Mouse (Mus musculus): ENCODE results near the gene Gm14085. TPM values are rescaled to one million over a fixed set of nuclear protein-coding genes. Genes with fewer than 3 reads are reported as not detected.

Gm14085 gene
- 10 to 100 TPM; 49.8 to 50.8 TPM for total RNA-seq (2023)

GRCm38 (mm10) chr2:122484641-122485040 lies at the start of gene Gm14085:
TSS of gene Gm14085 (plus strand) at chr2:122484941.

Other genes starting within 250 kb of the Gm14085 start
- gene Duox2, start 186.5 kb upstream of the Gm14085 start, total RNA-seq (2023), result not detected
- gene Duoxa2, start 186.0 kb upstream of the Gm14085 start, total RNA-seq (2023), result not detected
- not detected for gene Duoxa1, start 171.2 kb upstream of the Gm14085 start, total RNA-seq (2023)
- gene Duox1, start 169.3 kb upstream of the Gm14085 start, total RNA-seq (2023), result not detected
- gene Shf, start 115.8 kb upstream of the Gm14085 start, total RNA-seq (2023), result 1 to 10 TPM; 7.6 to 8.6 TPM
- 100 to 1,000 TPM; 135 to 138 TPM for gene Slc28a2, start 58.5 kb upstream of the Gm14085 start, total RNA-seq (2023)
- 1 to 10 TPM in 1 of 2 experiments, under 1 TPM in 1; 0.89 to 2.3 TPM for gene Gatm, start 126.4 kb downstream of the Gm14085 start, total RNA-seq (2023)
- gene AA467197, start 152.0 kb downstream of the Gm14085 start, total RNA-seq (2023), result 1 to 10 TPM; 1.9 to 3.2 TPM
- gene Slc30a4, start 217.7 kb downstream of the Gm14085 start, total RNA-seq (2023), result 1 to 10 TPM; 5.0 to 6.6 TPM

All from T-cell, adult 66 days (primary cell).